Mouse (Mus musculus) adrenal gland (tissue): ENCODE results near the gene Lrrc59.
"Not testable (repeated sequence)": the region's sequence is repeated elsewhere in the genome, so short reads cannot be mapped to it uniquely, and the experiment has no call there.

Experiments
- intact Hi-C: fragments of 180-260 bp; cut with DNase I; formaldehyde crosslinking; loops from one replicate; pipeline ENCODE4 v1.15.1; 2025

Gene Lrrc59

DNA sequence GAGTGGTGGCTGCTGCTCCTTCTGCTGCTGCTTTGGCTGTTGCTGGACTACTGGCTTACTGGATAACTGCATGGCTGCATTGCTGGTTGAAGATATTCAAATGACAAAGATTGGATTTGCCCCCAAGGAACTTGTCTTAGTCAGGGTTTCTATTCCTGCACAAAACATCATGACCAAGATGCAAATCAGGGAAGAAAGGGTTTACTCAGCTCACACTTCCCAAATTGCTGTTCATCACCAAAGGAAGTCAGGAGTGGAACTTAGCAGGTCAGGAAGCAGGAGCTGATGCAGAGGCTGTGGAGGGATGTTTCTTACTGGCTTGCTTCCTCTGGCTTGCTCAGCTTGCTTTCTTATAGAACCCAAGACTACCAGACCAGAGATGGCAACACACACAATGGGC is 62.9 kb downstream of the Lrrc59 start:
- intact Hi-C loops: not testable (repeated sequence)
